Mouse (Mus musculus) C2C12 (cell line): Measurements from ENCODE around the gene Fam222a. TPM values are rescaled to one million over a fixed set of nuclear protein-coding genes. Genes with fewer than 3 reads are reported as not detected.

ENCODE experiments used
- H3K27me3 ChIP-seq: one replicate; pipeline ENCODE4 v1.6.1; 2011; ENCODE audit not compliant: control insufficient read depth, insufficient read depth, insufficient read length
- H3K36me3 ChIP-seq: one replicate; pipeline ENCODE4 v1.6.1; 2011; ENCODE audit not compliant: control insufficient read depth, insufficient read depth
- H3K4me3 ChIP-seq: one replicate; pipeline ENCODE4 v1.5.1; 2011; ENCODE audit warnings: mild to moderate bottlenecking, control low read depth; ENCODE audit not compliant: poor library complexity, insufficient read depth, severe bottlenecking
- H3K79me2 ChIP-seq: one replicate; pipeline ENCODE4 v1.6.1; 2011; ENCODE audit not compliant: control insufficient read depth, insufficient read depth
- H3K79me3 ChIP-seq: one replicate; pipeline ENCODE4 v1.6.1; 2011; ENCODE audit warnings: low read depth, control low read depth
- H3ac ChIP-seq: one replicate; pipeline ENCODE3; 2011; ENCODE audit warnings: low read depth; ENCODE audit not compliant: control insufficient read depth, insufficient read length
- CEBPB ChIP-seq: IDR thresholded peaks from one replicate; pipeline ENCODE4 v1.6.1; 2011; ENCODE audit warnings: low read depth, mild to moderate bottlenecking, control low read depth, moderate library complexity
- CTCF ChIP-seq: IDR thresholded peaks from one replicate; pipeline ENCODE4 v1.5.1; 2011; ENCODE audit not compliant: control insufficient read depth, insufficient read depth, insufficient read length
- FOSL1 ChIP-seq: IDR thresholded peaks from one replicate; pipeline ENCODE4 v1.8.0; 2011; ENCODE audit warnings: mild to moderate bottlenecking, low read length; ENCODE audit not compliant: poor library complexity, insufficient read depth, severe bottlenecking
- MAX ChIP-seq: IDR thresholded peaks from one replicate; pipeline ENCODE4 v1.6.1; 2011; ENCODE audit warnings: mild to moderate bottlenecking, control low read depth
- MYOD1 ChIP-seq: IDR thresholded peaks from one replicate; pipeline ENCODE4 v1.6.1; 2011; ENCODE audit warnings: low read depth; ENCODE audit not compliant: control insufficient read depth, insufficient read length
- MYOG ChIP-seq: IDR thresholded peaks from one replicate; pipeline ENCODE4 v1.6.1; 2011; ENCODE audit not compliant: control insufficient read depth, insufficient read length; ENCODE audit errors: extremely low read depth
- USF1 ChIP-seq: IDR thresholded peaks from one replicate; pipeline ENCODE4 v1.6.1; 2011; ENCODE audit warnings: low read depth, mild to moderate bottlenecking, control low read depth, moderate library complexity
- polyA plus RNA-seq: library from polyadenylated mRNA; unstranded; fragments of >200 nt; fragmentation: generic; extraction: Trizol; gene quantifications from one replicate; pipeline ENCODE4 v1.2.1, GENCODE M21; 2012; ENCODE audit warnings: missing spikeins

The Fam222a gene
- polyA plus RNA-seq, 1 experiment = 0.06 TPM

DNA sequence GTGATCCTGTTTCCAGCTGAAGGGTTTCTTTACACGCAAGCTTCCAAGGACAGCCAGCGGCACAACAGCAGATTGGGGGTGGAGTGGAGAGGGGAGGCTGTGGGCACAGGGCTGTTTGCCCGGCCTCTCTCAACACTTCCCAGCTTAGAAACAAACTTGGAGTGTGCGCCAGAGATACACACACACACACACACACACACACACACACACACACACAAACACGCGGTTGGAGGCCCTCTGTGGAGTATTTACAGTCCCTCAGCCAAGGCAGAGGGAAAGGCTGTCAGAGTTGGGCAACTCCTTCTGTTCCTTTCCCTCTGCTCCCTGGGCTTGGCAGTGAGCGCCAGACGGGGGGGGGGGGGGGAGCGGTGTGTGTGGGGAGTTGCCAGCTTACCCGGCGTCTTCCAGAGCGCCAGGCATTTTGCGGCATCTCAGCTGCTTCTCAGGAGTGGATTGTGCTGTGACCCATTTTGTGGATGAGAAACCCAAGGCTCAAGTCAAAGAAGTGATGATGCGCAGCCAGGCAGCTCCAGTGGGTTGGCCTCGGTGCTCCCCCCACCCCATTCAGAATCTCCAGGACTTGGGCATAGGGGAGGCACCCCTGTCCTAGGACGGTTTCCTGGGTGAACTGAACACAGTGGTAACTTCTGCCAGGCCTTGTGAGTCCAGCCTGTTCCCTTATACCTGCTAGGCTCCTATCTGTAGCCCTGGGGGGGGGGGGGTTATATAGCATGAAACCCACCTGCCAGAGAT lies 2.3 kb downstream of the Fam222a start:
- Histone ChIP-seq H3K27me3 (peaks cover 86% of the 10 kb centered on the region), H3K79me2 (no peaks in the 10 kb centered on the region), H3K4me3 (no peak overlapping the region), H3ac (no peak overlapping the region), H3K36me3 (no peaks in the 10 kb centered on the region), H3K79me3 (no peaks in the 10 kb centered on the region)
- no peak for TF ChIP-seq CEBPB
- no peak for TF ChIP-seq USF1
- TF ChIP-seq CTCF = no peak
- TF ChIP-seq MYOG = no peak
- TF ChIP-seq MAX = no peak
- no peak for TF ChIP-seq MYOD1
- no peak for TF ChIP-seq FOSL1

DNA sequence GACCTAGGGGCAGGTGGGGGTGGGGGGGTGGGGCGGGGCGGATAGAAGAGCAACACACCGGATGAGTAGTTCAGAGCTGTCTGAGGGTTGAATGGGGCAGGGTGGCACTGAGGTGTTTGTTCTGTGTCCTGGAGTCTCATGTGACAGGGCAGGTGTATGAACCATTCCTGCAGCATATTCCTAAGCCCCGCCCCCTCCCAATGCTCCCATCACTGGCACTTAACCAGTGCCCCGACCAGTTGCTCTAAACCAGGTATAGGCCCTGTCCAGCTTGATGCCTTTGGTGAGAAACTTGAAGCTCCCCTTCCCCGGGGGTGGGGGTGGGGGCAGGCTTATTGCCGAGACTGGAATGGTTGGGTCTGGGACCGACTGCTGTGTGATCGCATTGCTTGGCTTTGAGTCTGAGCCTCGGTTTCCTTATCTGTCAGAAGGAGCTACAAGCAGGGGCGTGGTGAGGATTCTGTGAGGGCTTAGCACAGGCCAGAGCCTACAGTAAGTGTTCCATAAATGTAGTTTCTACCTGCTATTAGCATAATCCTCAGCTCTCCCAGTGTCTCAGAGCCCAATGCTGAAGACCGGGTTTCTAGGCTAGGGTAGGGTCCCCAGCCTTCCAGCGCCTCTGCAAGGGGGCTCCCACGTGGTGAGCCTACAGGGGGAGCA lies 3.1 kb downstream of the Fam222a start:
- peaks cover 88% of the 10 kb centered on the region for H3K27me3 ChIP-seq
- H3K79me2 ChIP-seq = no peaks in the 10 kb centered on the region
- no peaks in the 10 kb centered on the region for H3K36me3 ChIP-seq
- no peaks in the 10 kb centered on the region for H3K79me3 ChIP-seq
- TF ChIP-seq FOSL1 (no peak), USF1 (no peak), MAX (no peak), MYOD1 (no peak), MYOG (no peak), CEBPB (no peak), CTCF (no peak)
- no peak overlapping the region for H3ac ChIP-seq
- no peak overlapping the region for H3K4me3 ChIP-seq

DNA sequence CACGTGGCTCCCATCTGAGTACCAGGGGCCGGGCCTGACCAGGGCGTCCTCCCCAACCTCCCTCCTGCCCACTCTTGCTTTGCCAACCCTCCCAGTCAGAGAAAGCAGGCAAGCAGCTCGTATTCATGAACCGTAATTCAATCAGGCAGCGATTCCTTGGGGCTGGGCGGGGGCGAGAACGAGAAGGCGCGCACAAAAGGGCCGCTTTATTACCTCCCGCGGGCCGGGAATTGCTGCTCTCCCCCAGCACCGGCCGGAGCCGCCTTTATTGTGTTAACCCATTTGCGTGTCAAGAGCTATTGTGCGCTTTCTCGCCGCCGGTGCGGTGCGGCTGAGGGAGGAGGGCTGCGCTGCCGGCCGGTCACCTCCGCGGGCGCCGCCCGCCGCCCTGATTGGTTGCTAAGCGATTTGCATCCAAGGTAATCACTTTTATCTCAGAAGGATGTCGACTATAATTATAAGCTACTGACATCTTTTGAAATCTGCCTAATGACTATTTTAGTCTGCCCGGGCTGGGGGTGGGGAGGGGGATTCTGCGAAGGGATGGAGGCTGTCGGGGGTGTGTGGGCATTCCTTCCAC lies 3.7 kb downstream of the Fam222a start:
- no peaks in the 10 kb centered on the region for H3K36me3 ChIP-seq
- H3K79me2 ChIP-seq = no peaks in the 10 kb centered on the region
- TF ChIP-seq CEBPB (no peak), MAX (no peak), USF1 (no peak), CTCF (no peak), FOSL1 (no peak), MYOG (no peak)
- H3ac ChIP-seq = no peak overlapping the region
- no peak overlapping the region for H3K4me3 ChIP-seq
- peaks cover 94% of the 10 kb centered on the region for H3K27me3 ChIP-seq
- no peaks in the 10 kb centered on the region for H3K79me3 ChIP-seq

DNA sequence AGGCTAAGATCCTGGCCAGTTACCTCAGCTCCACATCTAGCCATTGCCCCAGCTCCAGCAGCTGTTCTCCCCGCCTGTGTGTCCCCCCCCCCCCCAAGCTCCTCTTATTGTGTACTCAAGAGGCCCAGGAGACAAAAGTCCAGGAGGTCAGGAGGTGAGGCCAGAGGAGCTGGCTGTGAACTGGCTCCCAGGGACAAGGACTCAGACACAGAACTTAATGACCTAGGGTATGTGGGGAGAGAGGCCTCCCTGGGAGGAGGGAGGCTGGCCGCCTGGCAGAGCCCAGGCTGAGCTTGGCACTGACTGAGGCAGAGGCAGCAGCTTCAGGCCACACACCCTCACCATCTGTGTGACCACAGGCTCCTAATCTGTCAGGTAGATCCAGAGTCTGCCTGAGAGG lies 5.2 kb downstream of the Fam222a start:
- TF ChIP-seq FOSL1 (no peak), MYOD1 (no peak), CTCF (no peak), CEBPB (no peak), MAX (no peak), MYOG (no peak), USF1 (no peak)
- Histone ChIP-seq H3ac (no peak overlapping the region), H3K36me3 (no peaks in the 10 kb centered on the region), H3K4me3 (no peak overlapping the region), H3K79me2 (no peaks in the 10 kb centered on the region), H3K27me3 (peaks cover 98% of the 10 kb centered on the region), H3K79me3 (no peaks in the 10 kb centered on the region)

DNA sequence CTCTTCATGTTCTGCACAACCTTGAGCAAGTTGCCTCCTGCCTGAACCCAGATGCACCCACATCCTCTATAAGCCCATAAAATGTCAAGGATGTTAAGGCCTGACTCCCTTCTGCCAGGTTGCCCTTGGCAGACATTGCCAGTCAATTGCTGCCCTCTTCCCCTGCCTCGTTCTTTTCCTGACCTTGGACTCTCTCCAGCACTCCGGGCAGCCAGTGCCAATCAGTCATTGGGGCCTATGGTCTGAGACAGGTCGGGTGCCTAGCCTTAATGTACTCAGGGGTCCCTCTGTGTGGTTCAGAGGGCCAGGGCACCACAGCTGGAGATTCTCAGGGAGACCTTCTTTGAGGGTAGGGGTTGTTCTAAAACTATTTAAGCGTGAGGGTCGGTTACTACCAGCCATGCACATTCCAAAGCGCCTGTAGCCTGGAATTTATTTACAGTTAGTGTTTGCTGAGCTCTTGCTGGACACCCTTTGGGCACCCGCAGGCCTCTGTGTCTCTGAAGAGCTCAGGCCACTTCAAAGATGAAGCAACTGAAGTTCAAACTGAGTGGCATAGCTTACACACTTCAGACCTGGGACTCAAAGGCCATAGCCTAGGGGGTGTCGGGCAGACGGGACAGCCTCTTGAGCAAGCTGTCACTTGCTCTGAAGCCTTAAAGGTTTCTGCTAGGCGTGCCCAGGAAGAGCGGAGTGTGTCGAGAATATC lies 6.3 kb downstream of the Fam222a start:
- no peak overlapping the region for H3K4me3 ChIP-seq
- H3K36me3 ChIP-seq = no peaks in the 10 kb centered on the region
- no peak overlapping the region for H3ac ChIP-seq
- peaks cover 98% of the 10 kb centered on the region for H3K27me3 ChIP-seq
- no peaks in the 10 kb centered on the region for H3K79me3 ChIP-seq
- TF ChIP-seq CTCF = no peak
- no peak for TF ChIP-seq USF1
- TF ChIP-seq FOSL1 = no peak
- TF ChIP-seq CEBPB = no peak
- TF ChIP-seq MAX = no peak
- no peak for TF ChIP-seq MYOG
- TF ChIP-seq MYOD1 = no peak
- no peaks in the 10 kb centered on the region for H3K79me2 ChIP-seq
